Mouse (Mus musculus) hindbrain, embryonic 16.5 days (tissue): ENCODE data around the gene Wdr20. TPM values are rescaled to one million over a fixed set of nuclear protein-coding genes. Genes with fewer than 3 reads are reported as not detected.

Experiments
- ATAC-seq: fragments of 200-750 bp; cut with Nextera tagmentation; 2 replicates; pipeline ENCODE4 v1.8.0; 2017; ENCODE audit warnings: moderate TSS enrichment, moderate library complexity
- H3K27ac ChIP-seq: fragments of 300-500 bp; sonication (generic); 2 replicates; pipeline ENCODE4 v1.5.1; 2014; ENCODE audit warnings: low read depth, mild to moderate bottlenecking, control low read depth, low read length, moderate library complexity
- H3K27me3 ChIP-seq: fragments of 300-500 bp; sonication (generic); replicated peaks from 2 replicates; pipeline ENCODE4 v1.6.1; 2014; ENCODE audit warnings: low read length; ENCODE audit not compliant: control insufficient read depth, insufficient read depth
- H3K36me3 ChIP-seq: fragments of 300-500 bp; sonication (generic); 2 replicates; pipeline ENCODE4 v1.6.1; 2014; ENCODE audit warnings: mild to moderate bottlenecking, low read length, moderate library complexity, mixed read lengths; ENCODE audit not compliant: control insufficient read depth, insufficient read depth
- H3K4me1 ChIP-seq: fragments of 300-500 bp; sonication (generic); 2 replicates; pipeline ENCODE4 v1.6.1; 2014; ENCODE audit warnings: low read depth, low read length; ENCODE audit not compliant: control insufficient read depth, insufficient read depth
- H3K4me2 ChIP-seq: fragments of 300-500 bp; sonication (generic); 2 replicates; pipeline ENCODE4 v1.6.1; 2014; ENCODE audit warnings: mild to moderate bottlenecking, low read length, control low read depth, moderate library complexity
- H3K4me3 ChIP-seq: fragments of 300-500 bp; sonication (generic); 2 replicates; pipeline ENCODE4 v1.5.1; 2014; ENCODE audit warnings: mild to moderate bottlenecking, low read length, control low read depth, moderate library complexity
- H3K9ac ChIP-seq: fragments of 300-500 bp; sonication (generic); 2 replicates; pipeline ENCODE4 v1.6.1; 2014; ENCODE audit warnings: low read depth, mild to moderate bottlenecking, control low read depth, low read length, moderate library complexity
- H3K9me3 ChIP-seq: fragments of 300-500 bp; sonication (generic); 2 replicates; pipeline ENCODE4 v1.6.1; 2014; ENCODE audit warnings: mild to moderate bottlenecking, low read length, moderate library complexity; ENCODE audit not compliant: control insufficient read depth
- WGBS: fragments of 180-500 bp; shearing (Covaris S2); extraction: QIAGEN DNeasy Blood & Tissue Kit; methylation state at CpG from one replicate; pipeline ENCODE4 v1.1.7; 2014; 5-methylcytosine and 5-hydroxymethylcytosine counted together
- polyA plus RNA-seq: library from polyadenylated mRNA; unstranded; fragments of >200 nt; fragmentation: Nextera tagmentation; extraction: Ambion mirVana; gene quantifications from 2 replicates; pipeline ENCODE4 v1.2.1, GENCODE M21; 2015

Gene Wdr20
- polyA plus RNA-seq, 1 experiment from 2014 or later, result 23.0 TPM

GRCm38 (mm10) chr12:110764531-110764930, 26.8 kb downstream of the Wdr20 start:
- WGBS, result 81% methylated on average over 5 of the region's 5 CpGs
- Histone ChIP-seq H3K36me3 (no peaks in the 10 kb centered on the region), H3K9ac (no peak overlapping the region), H3K4me2 (no peak overlapping the region), H3K27me3 (no peaks in the 10 kb centered on the region), H3K27ac (no peak overlapping the region), H3K9me3 (no peaks in the 10 kb centered on the region), H3K4me3 (no peak overlapping the region), H3K4me1 (peaks cover 5% of the 10 kb centered on the region)
- ATAC-seq, result no peak

GRCm38 (mm10) chr12:110768562-110768961, 30.8 kb downstream of the Wdr20 start:
- no peak for ATAC-seq
- Histone ChIP-seq H3K36me3 (no peaks in the 10 kb centered on the region), H3K27me3 (no peaks in the 10 kb centered on the region), H3K4me1 (peaks cover 9% of the 10 kb centered on the region), H3K4me2 (no peak overlapping the region), H3K27ac (no peak overlapping the region), H3K9ac (no peak overlapping the region), H3K9me3 (no peaks in the 10 kb centered on the region), H3K4me3 (no peak overlapping the region)

GRCm38 (mm10) chr12:110769660-110770297, 32.0 kb downstream of the Wdr20 start:
- Histone ChIP-seq H3K4me3 (no peak overlapping the region), H3K27me3 (no peaks in the 10 kb centered on the region), H3K4me1 (peaks cover 9% of the 10 kb centered on the region), H3K9ac (no peak overlapping the region), H3K36me3 (no peaks in the 10 kb centered on the region), H3K9me3 (no peaks in the 10 kb centered on the region), H3K27ac (peak overlapping the region; percentile 36; the same call in 1 of the 2 replicates), H3K4me2 (no peak overlapping the region)
- ATAC-seq, result peak; percentile 45; the same call in 1 of the 2 replicates
- WGBS, result 65% methylated on average over 6 of the region's 6 CpGs

- no peak for ATAC-seq
- Histone ChIP-seq H3K36me3 (no peaks in the 10 kb centered on the region), H3K4me1 (peaks cover 9% of the 10 kb centered on the region), H3K27ac (no peak overlapping the region), H3K27me3 (no peaks in the 10 kb centered on the region), H3K4me3 (no peak overlapping the region), H3K9ac (no peak overlapping the region), H3K9me3 (no peaks in the 10 kb centered on the region), H3K4me2 (no peak overlapping the region)
- 95% methylated on average over 10 of the region's 10 CpGs for WGBS
Measured at GRCm38 (mm10) chr12:110770479-110771247, 32.9 kb downstream of the Wdr20 start.

- H3K27ac ChIP-seq, result no peak overlapping the region
- no peak overlapping the region for H3K9ac ChIP-seq
- no peak for ATAC-seq
- no peaks in the 10 kb centered on the region for H3K9me3 ChIP-seq
- H3K27me3 ChIP-seq, result no peaks in the 10 kb centered on the region
- no peaks in the 10 kb centered on the region for H3K36me3 ChIP-seq
- no peak overlapping the region for H3K4me2 ChIP-seq
- no peak overlapping the region for H3K4me3 ChIP-seq
- peaks cover 9% of the 10 kb centered on the region for H3K4me1 ChIP-seq
- 93% methylated on average over 6 of the region's 6 CpGs for WGBS
Measured at GRCm38 (mm10) chr12:110771961-110772360, 34.2 kb downstream of the Wdr20 start.

GRCm38 (mm10) chr12:110775628-110776426, 38.1 kb downstream of the Wdr20 start:
- Histone ChIP-seq H3K4me1 (no peaks in the 10 kb centered on the region), H3K9ac (no peak overlapping the region), H3K36me3 (0 out of 2 replicates have a peak, but pooled peaks cover 5% of the 10 kb centered on the region), H3K4me3 (no peak overlapping the region), H3K4me2 (no peak overlapping the region), H3K27ac (no peak overlapping the region), H3K9me3 (no peaks in the 10 kb centered on the region), H3K27me3 (no peaks in the 10 kb centered on the region)
- ATAC-seq, result peak; percentile 63; the same call in 1 of the 2 replicates
- 74% methylated on average over 5 of the region's 5 CpGs for WGBS

- H3K4me2 ChIP-seq, result no peak overlapping the region
- H3K27me3 ChIP-seq, result no peaks in the 10 kb centered on the region
- H3K36me3 ChIP-seq, result 0 out of 2 replicates have a peak, but pooled peaks cover 8% of the 10 kb centered on the region
- H3K27ac ChIP-seq, result no peak overlapping the region
- H3K4me1 ChIP-seq, result no peaks in the 10 kb centered on the region
- H3K9ac ChIP-seq, result no peak overlapping the region
- H3K4me3 ChIP-seq, result no peak overlapping the region
- ATAC-seq, result no peak
- 81% methylated on average over 5 of the region's 5 CpGs for WGBS
- no peaks in the 10 kb centered on the region for H3K9me3 ChIP-seq
Measured at GRCm38 (mm10) chr12:110777853-110778252, 40.1 kb downstream of the Wdr20 start.

GRCm38 (mm10) chr12:110779296-110779695, 41.6 kb downstream of the Wdr20 start:
- 90% methylated on average over 7 of the region's 7 CpGs for WGBS
- Histone ChIP-seq H3K27ac (no peak overlapping the region), H3K9me3 (no peaks in the 10 kb centered on the region), H3K27me3 (no peaks in the 10 kb centered on the region), H3K4me3 (no peak overlapping the region), H3K4me2 (no peak overlapping the region), H3K4me1 (no peaks in the 10 kb centered on the region), H3K9ac (no peak overlapping the region), H3K36me3 (0 out of 2 replicates have a peak, but pooled peaks cover 8% of the 10 kb centered on the region)
- no peak for ATAC-seq

- Histone ChIP-seq H3K9ac (no peak overlapping the region), H3K9me3 (no peaks in the 10 kb centered on the region), H3K36me3 (peaks cover 11% of the 10 kb centered on the region; the same call in 1 of the 2 replicates), H3K4me2 (no peak overlapping the region), H3K27ac (no peak overlapping the region), H3K27me3 (no peaks in the 10 kb centered on the region), H3K4me3 (no peak overlapping the region), H3K4me1 (no peaks in the 10 kb centered on the region)
- 63% methylated on average over 8 of the region's 8 CpGs for WGBS
- ATAC-seq, result peak; percentile 94
Measured at GRCm38 (mm10) chr12:110781181-110781580, 43.4 kb downstream of the Wdr20 start.
